Mouse (Mus musculus): Measurements from ENCODE around the gene Lysmd2. TPM values are rescaled to one million over a fixed set of nuclear protein-coding genes. Genes with fewer than 3 reads are reported as not detected.
A peak's percentile ranks its signal among the peaks of the same experiment; 100 is the strongest.

Gene Lysmd2
- polyA plus RNA-seq, 1 experiment from 2014 or later, result 29.0 TPM

- H3K9ac ChIP-seq (replicated peaks), result no peak overlapping the region
- no peak overlapping the region for H3K27ac ChIP-seq (replicated peaks)
- no peak overlapping the region for H3K4me2 ChIP-seq (replicated peaks)
- H3K27me3 ChIP-seq, result no peaks in the 10 kb centered on the region
- WGBS, result 86% methylated on average over 5 of the region's 5 CpGs
- no peak for ATAC-seq (replicated peaks)
- no peak overlapping the region for H3K4me3 ChIP-seq
- H3K9me3 ChIP-seq, result no peaks in the 10 kb centered on the region
- H3K36me3 ChIP-seq, result peaks cover 44% of the 10 kb centered on the region
- peaks cover 16% of the 10 kb centered on the region for H3K4me1 ChIP-seq
Observed at GRCm38 (mm10) chr9:75680606-75681005, 55.1 kb downstream of the Lysmd2 start.

GRCm38 (mm10) chr9:75683426-75684191 is 58.1 kb downstream of the Lysmd2 start, which contains the start of gene Scg3:
Gene Scg3 (minus strand): TSS chr9:75684056.
- Histone ChIP-seq H3K4me3 (peak within 1 kb of the TSS; percentile 74), H3K4me1 (peaks cover 16% of the 10 kb centered on the region), H3K9me3 (no peaks in the 10 kb centered on the region), H3K9ac (replicated peaks) (peak within 1 kb of the TSS; percentile 88), H3K4me2 (replicated peaks) (peak within 1 kb of the TSS; percentile 47), H3K27ac (replicated peaks) (peak within 1 kb of the TSS; percentile 90), H3K36me3 (peaks cover 16% of the 10 kb centered on the region), H3K27me3 (no peaks in the 10 kb centered on the region)
- ATAC-seq (replicated peaks), result peak; percentile 100
- 4% methylated on average over 42 of the region's 42 CpGs for WGBS

GRCm38 (mm10) chr9:75684292-75684691 is 58.8 kb downstream of the Lysmd2 start:
- H3K4me1 ChIP-seq, result peaks cover 16% of the 10 kb centered on the region
- peak overlapping the region; percentile 47 for H3K4me2 ChIP-seq (replicated peaks)
- H3K9ac ChIP-seq (replicated peaks), result peak overlapping the region; percentile 88
- H3K9me3 ChIP-seq, result 0 out of 2 replicates have a peak, but pooled peaks cover 2% of the 10 kb centered on the region
- peak overlapping the region; percentile 74 for H3K4me3 ChIP-seq
- WGBS, result 45% methylated on average over 4 of the region's 4 CpGs
- H3K27ac ChIP-seq (replicated peaks), result peak overlapping the region; percentile 90
- no peaks in the 10 kb centered on the region for H3K27me3 ChIP-seq
- ATAC-seq (replicated peaks), result peak; percentile 11
- peaks cover 9% of the 10 kb centered on the region for H3K36me3 ChIP-seq

- ATAC-seq (replicated peaks), result no peak
- WGBS, result 27% methylated on average over 3 of the region's 3 CpGs
Observed at GRCm38 (mm10) chr9:75684772-75685171, 59.2 kb downstream of the Lysmd2 start.

More at GRCm38 (mm10) chr9:75684772-75685171, 59.2 kb downstream of the Lysmd2 start:
- Histone ChIP-seq H3K4me2 (replicated peaks) (peak overlapping the region; percentile 47), H3K9me3 (0 out of 2 replicates have a peak, but pooled peaks cover 3% of the 10 kb centered on the region), H3K9ac (replicated peaks) (peak overlapping the region; percentile 88), H3K27me3 (no peaks in the 10 kb centered on the region), H3K36me3 (peaks cover 6% of the 10 kb centered on the region; the same call in 1 of the 2 replicates), H3K27ac (replicated peaks) (peak overlapping the region; percentile 90), H3K4me1 (peaks cover 14% of the 10 kb centered on the region), H3K4me3 (peak overlapping the region; percentile 74)

Other genes with a start within 250 kb of the Lysmd2 start
- gene Mapk6, start 215.7 kb upstream of the Lysmd2 start, polyA plus RNA-seq (2015; fragmentation: Nextera tagmentation; extraction: Ambion mirVana), result 137 and 138 TPM in 2 replicates
- gene Leo1, start 184.2 kb upstream of the Lysmd2 start, polyA plus RNA-seq (2015; fragmentation: Nextera tagmentation; extraction: Ambion mirVana), result 40.6 and 40.7 TPM in 2 replicates
- 99.1 and 107 TPM in 2 replicates for gene Tmod3, start 66.1 kb upstream of the Lysmd2 start, polyA plus RNA-seq (2015; fragmentation: Nextera tagmentation; extraction: Ambion mirVana)
- 233 and 250 TPM in 2 replicates for gene Tmod2, start 14.4 kb upstream of the Lysmd2 start, polyA plus RNA-seq (2015; fragmentation: Nextera tagmentation; extraction: Ambion mirVana)
- gene Scg3, start 58.3 kb downstream of the Lysmd2 start, polyA plus RNA-seq (2015; fragmentation: Nextera tagmentation; extraction: Ambion mirVana), result 111 and 123 TPM in 2 replicates
- 1.6 and 2.0 TPM in 2 replicates for gene Bmp5, start 149.6 kb downstream of the Lysmd2 start, polyA plus RNA-seq (2015; fragmentation: Nextera tagmentation; extraction: Ambion mirVana)